Mouse (Mus musculus): Measurements from ENCODE around the gene Sema4g.
"Not testable (repeated sequence)": the region's sequence is repeated elsewhere in the genome, so short reads cannot be mapped to it uniquely, and the experiment has no call there.

Sema4g gene

DNA sequence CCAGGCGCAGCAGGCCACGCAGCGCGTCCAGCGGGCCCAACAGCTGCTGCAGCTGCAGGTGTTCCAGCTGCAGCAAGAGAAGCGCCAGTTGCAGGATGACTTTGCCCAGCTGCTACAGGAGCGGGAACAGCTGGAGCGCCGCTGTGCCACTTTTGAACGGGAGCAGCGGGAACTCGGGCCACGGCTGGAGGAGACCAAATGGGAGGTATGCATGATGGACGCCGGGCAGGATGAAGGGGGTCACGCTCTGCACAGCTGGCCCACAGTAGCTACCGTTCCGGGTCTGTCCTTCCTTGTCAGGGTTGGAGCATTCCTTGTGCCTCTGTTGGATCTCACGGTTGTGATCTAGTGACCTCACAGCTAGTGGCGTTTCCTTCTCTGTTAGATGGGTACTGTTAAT lies 35.9 kb downstream of the Sema4g start:
- in situ Hi-C loops (cut with MboI), result no loop called here

DNA sequence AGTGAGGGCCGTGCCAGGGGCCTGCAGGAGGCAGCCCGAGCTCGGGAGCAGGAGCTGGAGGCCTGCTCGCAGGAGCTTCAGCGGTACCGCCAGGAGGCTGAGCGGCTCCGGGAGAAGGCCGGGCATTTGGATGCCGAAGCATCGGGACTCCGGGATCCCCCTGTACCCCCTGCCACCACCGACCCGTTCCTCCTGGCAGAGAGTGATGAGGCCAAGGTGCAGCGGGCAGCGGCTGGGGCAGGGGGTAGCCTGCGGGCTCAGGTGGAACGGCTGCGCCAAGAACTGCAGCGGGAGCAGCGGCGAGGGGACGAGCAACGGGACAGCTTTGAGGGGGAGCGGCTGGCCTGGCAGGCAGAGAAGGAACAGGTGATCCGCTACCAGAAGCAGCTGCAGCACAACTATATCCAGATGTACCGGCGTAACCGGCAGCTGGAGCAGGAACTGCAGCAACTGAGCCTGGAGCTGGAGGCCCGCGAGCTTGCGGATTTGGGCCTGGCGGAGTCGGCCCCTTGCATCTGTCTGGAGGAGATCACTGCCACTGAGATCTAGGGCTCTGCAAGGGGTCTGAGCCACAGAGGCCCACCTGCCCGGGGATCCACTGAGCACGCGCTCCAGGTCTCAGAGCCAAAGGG lies 37.2 kb downstream of the Sema4g start:
- in situ Hi-C loops (cut with MboI), result no loop called here

DNA sequence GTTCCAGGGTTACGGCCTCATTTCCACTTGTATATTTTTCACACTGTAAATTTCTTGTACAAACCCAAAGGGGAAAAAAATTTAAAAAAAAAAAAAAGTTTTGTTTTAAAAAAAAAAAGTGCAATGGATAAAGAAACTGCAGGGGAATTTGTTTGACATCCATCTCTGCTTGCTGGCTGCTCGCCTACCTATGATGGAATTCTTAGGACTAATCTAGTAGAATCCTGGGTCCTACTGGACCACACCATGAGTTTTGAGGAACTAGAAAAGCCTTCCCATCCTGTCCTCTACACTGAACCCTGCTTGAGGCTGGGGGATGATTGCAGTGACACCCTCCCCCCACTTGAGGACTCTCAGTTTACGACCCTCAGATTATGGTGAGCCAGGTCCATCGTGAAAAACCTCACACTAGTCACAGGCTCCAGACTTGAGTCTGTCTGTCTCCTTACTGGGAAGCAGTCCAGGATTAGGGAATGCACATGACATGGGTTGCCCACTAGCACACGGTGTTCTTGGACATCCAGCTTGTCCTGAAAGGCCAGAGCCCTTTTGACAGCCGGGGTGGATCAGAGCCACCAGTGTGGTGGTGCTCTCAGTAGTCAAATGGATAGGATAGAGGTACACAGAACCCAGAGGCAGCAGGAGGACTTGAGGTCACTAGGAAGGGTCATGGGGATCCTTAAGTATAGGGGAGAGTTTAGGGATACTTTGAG lies 38.2 kb downstream of the Sema4g start:
- in situ Hi-C loops (cut with MboI), result no loop called here

DNA sequence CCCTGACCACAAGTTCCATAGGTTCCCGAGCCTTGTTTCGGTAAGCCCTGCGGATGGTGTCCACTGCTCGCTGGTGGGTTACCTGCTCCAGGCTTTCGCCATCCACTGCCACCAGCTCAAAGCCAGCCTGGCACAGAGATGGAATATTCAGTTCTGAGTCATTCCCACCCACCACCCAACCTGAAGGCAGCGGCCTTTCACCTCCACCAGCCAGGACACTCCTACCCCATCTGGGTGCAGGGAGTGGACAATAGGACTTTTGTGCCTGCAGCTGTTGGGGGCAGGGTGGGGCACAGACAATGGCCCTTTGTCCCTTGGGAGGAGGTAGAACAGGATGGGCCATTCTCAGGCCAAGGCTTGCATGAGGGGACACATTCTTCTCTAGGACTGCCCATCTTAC lies 38.9 kb downstream of the Sema4g start:
- in situ Hi-C loops (cut with MboI), result no loop called here

DNA sequence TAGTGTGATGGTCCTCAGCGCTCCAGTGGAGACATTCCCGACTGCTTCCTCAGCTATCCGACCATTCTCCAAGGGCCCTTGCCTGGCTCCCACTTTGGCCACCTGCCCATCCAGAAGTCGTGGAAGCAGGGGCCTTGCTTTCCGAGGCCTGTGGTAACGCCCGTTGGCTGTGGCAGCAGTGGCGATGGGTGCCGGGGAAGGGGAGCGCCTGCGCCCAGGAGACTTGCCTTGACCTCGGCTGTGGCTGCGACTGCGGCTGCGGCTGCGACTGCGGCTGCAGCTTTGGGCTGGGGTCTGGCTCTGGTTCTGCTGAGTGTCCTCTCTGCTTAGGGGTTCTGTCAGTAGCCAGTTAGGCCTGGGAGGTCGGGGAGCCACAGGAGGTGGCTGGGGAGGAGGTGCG lies 39.8 kb downstream of the Sema4g start:
- in situ Hi-C loops (cut with MboI), result no loop called here

DNA sequence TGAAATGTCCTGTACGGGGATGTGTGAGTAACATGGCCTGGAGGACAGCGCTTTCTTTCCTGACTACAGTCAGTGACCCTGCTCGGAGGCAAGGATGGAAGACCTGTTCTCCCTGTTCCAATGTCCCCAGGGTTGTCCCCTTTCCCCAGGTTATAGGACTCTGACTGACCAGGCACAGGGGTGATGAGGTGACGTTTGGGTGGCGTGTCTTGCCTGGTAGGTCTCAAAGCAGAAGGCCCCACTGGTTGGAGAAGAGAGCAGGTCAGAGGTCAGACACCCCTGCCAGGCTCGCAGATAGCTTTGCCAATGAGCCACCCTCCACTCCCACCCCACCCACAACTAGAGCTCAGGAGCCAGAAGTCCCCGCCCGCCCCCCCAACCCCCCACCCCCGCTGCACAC lies 40.7 kb downstream of the Sema4g start:
- in situ Hi-C loops (cut with MboI), result no loop called here

DNA sequence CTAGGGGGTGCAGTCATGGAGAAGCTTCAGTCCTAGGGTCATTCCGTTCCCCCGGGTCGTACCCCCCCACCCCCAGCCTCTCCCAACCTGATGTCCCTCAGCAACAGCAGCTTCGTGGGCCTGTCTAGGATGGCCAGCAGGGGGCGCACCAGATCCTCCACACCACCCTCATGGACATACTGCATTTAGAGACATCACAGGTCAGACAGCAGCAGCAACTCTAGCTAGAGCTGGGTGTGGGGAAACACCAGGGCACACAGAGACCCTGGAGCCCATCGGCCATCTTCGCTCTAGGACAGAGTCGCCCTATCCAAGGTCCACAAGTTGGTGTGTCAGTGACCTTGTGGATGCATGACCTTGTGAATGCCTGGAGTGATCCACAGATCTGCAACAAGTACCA lies 41.2 kb downstream of the Sema4g start:
- in situ Hi-C loops (cut with MboI), result no loop called here

DNA sequence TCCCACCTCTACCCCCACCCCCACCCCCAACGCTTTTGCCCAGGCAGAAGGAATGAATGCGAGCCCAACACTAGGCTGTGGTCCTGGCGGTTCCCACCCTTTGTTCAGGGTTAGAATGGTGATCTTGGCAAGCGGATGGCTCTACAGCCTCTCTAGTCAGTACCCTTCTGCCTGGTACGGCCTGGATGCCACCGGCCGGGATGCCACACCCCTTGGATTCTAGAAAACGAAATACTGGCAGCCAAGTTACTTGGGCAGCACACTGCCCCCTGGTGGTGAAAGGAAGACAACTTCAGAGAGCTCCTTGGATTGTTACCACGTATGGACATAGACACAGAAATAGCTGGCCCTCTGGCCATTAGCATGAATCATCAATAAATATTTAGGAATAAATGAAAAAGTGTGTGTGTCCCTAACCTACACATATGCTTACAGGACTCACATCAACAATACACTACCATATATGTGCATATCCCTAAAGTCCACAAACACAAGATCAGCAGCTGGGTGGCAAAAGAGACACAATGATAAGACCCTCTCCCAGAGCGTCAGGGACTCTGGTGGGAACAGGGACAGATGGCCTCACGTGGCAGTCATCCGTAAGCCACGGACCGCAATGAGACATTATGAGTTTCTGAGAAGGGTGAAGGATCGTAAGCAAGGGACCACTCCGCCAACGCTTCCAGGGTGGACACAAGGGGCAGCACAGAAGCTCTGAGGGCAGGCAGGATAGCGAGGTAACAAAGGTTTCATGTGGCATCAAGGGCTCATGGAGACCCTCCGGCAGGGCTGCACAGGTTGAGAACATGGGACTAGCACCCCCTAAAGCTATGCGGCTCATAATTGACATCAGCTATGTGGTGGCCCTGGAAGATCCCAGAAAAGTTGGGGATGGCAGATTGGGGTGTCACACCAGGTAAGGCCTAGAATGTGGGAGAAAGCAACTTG lies 42.1 kb downstream of the Sema4g start:
- in situ Hi-C loops (cut with MboI), result no loop called here

DNA sequence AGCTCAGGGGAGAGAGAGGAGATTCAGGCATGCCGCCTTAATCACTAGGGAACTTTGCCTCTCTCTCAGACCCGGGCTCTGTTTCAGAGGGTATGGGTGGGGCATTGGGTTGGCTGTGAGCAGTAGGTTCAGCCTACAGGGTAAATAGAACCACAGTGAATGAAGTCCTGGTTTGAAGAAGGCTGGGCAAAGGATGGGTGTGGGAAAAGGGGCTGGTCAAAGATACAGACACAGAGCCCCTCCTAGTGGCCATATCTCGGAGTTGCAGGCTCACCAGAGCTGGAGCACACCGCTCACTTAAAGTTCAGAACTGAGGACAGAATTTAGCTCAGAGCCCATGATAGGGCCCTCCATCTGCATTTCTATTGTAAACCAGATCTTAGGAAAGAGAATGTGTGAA lies 42.9 kb downstream of the Sema4g start:
- in situ Hi-C loops (cut with MboI), result no loop called here

DNA sequence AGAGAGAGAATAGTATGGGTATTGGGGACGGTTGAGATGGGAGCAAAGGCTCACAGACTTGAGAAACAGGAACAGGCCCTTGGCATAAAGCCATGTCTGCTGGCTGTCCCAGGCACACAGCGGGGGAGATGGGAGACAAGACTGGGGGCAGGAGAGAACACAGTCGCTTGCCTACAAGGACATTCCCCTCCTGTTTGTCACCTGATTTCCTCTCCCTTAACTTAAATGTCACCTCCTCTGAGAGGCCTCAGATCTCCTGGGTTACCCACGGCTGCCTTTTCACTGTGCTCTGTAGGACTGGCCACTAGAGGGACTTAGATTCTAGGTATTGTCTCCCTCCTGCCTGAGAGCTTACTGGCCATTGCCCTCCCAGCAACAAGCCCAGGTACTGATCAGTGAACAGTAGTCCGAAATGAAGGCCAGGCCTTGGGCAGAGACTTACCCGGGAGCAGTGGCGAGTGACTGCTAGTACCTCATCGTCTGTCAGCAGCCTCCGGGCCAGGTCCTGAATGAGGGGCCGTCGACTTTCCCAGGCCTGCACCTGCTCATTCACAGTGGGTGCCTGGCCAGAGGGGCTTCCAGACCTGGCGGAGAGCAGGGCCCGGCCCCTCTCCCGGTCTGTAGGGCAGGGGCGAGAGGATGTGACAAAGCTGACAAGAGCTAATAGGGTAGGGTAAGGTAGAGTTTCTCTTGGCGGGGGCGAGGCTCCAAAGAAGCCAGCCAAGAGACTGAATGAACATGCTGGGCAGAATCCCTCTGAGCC lies 43.9 kb downstream of the Sema4g start:
- in situ Hi-C loops (cut with MboI), result no loop called here

DNA sequence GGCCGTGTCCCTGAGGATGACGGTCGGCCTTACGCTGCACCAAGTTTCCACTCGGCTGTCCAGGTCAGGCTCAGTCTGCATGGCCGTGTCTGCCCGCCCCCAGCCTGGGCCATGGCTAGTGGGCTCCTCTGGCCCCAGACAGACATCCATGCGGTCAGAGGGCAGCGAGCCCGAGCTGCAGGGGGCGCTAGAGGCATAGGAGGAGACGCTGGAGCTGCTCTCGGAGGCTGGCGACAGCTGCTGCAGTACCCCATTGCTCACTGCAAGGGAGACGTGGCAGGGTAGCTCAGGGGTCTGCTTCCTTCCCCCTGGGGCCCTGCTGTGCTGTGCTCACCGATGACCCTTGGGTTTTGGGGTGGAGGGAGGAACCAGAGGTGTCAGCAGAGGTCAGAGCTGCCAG lies 48.0 kb downstream of the Sema4g start:
- in situ Hi-C loops (cut with MboI), result no loop called here

DNA sequence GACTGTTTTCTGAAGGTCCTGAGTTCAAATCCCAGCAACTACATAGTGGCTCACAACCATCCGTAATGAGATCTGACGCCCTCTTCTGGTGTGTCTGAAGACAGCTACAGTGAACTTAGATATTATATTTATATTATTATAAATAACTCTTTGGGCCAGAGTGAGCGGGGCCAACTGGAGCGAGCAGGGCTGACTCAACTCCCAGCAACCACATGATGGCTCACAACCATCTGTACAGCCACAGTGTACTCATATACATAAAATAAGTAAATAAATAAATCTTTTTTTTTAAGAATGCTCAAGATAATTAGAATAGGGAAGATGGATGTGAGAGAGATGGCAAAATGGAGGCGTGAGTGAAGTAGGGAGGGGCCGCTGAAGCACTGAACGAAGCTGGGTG lies 49.3 kb downstream of the Sema4g start:
- in situ Hi-C loops (cut with MboI), result not testable (repeated sequence)

DNA sequence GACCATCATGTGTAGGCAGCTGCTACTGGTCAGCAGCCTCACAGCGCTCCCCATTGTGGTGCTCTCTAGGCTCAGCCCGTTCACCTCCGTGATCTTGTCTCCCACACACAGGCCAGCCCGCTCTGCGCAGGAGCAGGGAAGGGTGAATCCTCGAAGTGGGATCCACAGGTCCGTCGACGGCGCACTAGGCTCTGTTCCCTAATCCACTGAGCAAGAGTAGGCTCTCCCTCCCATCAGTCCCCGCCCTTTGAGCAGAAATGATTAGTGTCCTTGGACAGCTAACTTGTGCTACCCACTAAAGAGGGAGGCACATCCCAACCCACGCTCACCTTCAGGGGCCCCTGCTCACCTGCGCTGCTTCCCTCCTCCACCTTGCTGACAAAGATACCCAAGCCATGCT lies 51.3 kb downstream of the Sema4g start:
- in situ Hi-C loops (cut with MboI), result no loop called here

DNA sequence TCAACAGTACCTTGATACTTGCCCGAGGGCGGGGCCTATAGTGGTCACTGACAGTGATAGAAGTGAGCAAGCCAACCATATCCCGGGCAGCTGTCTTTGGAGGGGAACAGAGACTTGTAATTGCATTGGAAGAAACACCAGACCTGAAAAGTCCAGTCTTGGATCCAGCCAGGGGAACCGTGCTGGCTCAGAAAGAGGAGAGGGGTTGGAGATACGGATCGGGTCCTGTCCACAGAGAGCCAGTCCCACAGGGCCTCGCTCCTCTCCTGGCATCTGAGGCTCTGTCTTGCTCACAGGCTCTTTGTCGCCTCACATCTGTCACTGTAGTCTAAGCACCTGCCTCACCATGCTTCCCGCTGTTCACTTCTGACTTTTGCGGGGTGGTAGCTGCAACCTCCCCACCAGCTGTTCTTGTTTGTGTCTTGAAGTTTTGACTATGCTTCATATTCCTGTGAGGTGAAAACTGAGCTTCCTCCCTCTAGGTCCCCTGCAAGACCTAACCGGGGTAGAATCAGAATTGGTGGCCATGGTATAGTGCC lies 55.6 kb downstream of the Sema4g start:
- in situ Hi-C loops (cut with MboI), result no loop called here

DNA sequence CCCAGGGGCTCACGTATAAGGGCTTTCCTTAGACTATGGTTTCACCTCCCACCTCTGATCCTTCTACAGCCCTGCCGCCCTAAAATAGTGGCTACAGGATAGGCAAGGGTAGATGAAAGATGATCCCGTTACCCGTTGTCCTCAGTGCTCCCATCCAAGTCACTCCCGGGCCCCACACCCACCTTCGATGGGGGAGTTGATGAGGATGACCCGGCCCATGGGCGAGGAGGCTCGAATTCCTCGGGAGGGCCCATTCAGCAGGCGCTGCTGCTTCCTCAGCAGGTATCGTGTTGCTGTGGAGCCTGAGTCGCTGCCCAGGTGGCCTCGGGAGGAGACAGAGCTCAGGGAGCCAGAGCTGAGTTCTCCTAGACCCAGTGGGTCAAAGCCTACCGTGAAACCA lies 56.3 kb downstream of the Sema4g start:
- in situ Hi-C loops (cut with MboI), result no loop called here

DNA sequence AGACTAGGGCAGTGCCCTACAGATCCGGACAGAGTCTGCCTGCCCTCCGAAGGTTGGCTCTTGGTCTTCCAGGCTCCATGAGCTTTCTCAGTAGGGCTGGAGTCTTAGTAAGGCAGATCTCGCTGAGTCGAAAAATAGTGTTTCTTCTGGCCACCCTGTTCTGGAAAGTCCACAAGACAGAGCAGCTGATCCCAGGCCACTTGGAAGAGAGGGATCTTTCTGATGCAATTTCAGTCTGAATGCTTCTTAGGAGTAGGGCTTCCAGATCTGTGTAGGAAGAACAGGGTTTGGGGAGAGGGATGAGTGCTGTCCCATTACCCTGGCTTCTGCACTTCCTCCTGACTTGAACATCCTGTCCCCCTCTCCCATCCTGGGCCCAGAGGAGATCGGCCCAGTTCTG lies 56.8 kb downstream of the Sema4g start, which contains the start of gene Pdzd7:
Gene Pdzd7 (minus strand): TSS at position 67 of the 400 bp plus-strand sequence.
- in situ Hi-C loops (cut with MboI), result no loop called here

DNA sequence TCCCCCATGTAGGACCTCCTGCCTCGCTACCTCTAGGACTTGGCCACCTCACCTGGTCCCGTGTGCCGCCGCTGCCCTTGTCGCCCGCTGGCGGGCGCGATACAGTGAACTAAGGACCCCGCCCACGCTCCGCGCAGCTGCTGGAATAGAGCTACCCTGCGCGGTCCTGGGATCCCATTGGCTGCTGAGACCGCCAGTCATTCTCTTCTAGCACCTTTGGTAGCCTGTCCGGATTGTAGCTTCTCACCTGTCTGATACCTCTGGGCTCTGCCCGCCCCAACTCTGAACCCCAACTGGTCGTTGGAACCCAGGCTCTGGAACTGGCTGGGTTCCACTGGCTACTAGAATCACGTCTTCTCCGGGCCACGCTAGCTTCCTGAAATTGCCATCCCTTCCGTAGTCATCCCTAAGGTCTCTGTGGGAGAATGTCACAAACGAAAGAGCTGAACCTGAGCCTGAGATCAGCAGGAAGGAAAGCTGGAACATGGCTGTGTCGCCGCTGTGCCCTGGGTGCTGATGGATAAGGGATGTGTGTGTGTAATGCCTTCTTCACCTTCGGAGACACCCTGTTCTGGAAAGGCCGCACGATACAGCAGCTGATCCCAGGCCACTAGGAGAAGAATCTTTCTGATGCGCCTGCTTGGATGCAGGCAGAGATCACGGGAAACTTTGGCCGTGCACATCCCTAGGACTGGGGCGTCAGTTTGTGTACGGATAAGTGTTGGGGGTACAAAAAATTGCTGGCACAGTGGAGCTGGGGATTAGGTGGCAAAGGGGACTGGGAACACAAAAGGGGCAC lies 57.8 kb downstream of the Sema4g start:
- in situ Hi-C loops (cut with MboI), result no loop called here

DNA sequence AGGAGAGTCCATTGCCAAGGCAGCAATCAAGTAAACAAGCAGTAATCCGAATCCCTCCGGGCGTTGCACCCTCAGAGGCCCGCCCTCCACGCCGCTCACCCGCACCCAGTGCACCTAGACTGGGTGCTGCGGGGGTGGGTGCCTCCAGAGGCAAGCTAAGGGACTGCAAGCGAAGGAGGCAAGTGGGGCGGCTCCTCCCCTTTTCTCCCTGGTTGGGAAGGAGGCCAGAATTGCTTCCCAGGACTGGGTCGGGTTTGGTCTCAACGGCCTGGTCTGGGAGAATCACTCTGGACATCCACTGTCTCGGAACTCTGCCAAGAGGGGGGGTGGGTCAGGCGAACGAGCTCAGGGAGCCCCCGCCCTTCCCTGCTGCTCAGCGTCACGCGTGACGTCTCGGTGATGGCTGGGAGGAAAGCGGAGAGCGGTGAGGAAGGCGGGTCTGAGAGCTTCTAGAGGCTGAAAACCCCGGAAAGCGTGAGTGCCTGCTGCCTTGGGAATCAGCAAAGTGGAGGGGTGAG lies 58.6 kb downstream of the Sema4g start, which contains the start of gene Sfxn3:
Gene Sfxn3 (plus strand): TSS at position 87 of the 518 bp plus-strand sequence.
- in situ Hi-C loops (cut with MboI), result no loop called here

DNA sequence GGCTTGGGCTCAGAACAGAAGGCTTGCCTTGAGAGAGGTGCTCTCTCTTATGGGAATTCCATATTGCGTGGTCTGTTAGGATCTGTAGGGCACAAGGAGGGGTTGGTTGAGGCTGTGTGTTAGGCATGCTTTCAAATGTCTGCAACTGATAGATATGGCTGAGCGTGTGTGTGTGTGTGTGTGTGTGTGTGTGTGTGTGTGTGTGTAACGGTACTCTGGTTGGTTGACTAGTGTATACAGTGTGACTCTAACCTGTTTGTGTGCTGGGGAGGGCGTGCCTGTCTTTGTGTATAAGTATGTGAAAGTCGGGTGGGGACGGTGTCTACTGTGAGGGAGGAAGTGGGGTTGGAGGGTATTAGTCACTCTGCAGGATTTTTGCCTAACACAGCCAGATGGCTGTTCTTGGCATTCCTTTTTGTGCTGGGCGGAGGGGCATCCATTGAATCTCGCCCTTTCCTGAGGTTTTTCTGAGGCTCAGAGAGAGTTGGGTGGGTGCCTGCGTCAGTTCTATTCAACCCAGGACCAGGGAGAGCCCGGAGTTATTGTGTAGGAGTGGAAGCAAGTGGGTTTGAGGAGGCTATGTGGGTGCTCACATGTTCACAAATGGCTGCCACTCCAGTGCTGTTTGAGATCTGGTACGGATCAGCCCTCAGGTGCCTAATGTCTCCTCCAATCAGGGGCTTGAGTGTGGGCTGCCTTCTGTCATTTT lies 59.2 kb downstream of the Sema4g start:
- in situ Hi-C loops (cut with MboI), result no loop called here
